Mouse (Mus musculus): ENCODE measurements around the gene Fsip1. TPM values are rescaled to one million over a fixed set of nuclear protein-coding genes. Genes with fewer than 3 reads are reported as not detected.

The Fsip1 gene
- polyA plus RNA-seq, 1 experiment, result 0.58 TPM

- TF ChIP-seq POLR2A (IDR thresholded peaks at IDR 0.05; ENCODE audit: borderline replicate concordance, low read depth, low read length), result no peak
- TF ChIP-seq CTCF (IDR thresholded peaks at IDR 0.05; ENCODE audit: low read depth, low read length), result no peak
- peaks cover 6% of the 10 kb centered on the region for H3K4me1 ChIP-seq (ENCODE audit: control insufficient read depth, insufficient read depth, low read length)
Measured at GRCm38 (mm10) chr2:118201983-118202382, 54.8 kb downstream of the Fsip1 start.

GRCm38 (mm10) chr2:118199867-118200266 lies 56.9 kb downstream of the Fsip1 start:
- H3K4me1 ChIP-seq (ENCODE audit: control insufficient read depth, insufficient read depth, low read length), result no peaks in the 10 kb centered on the region
- H3K4me3 ChIP-seq (ENCODE audit: insufficient read depth, low read length), result no peak overlapping the region
- TF ChIP-seq POLR2A (IDR thresholded peaks at IDR 0.05; ENCODE audit: borderline replicate concordance, low read depth, low read length), result no peak
- TF ChIP-seq CTCF (IDR thresholded peaks at IDR 0.05; ENCODE audit: low read depth, low read length), result peak; percentile 81
- no peak overlapping the region for H3K27ac ChIP-seq (ENCODE audit: insufficient read depth, low read depth, low read length)

More at GRCm38 (mm10) chr2:118201983-118202382, 54.8 kb downstream of the Fsip1 start:
- Histone ChIP-seq H3K27ac (ENCODE audit: insufficient read depth, low read depth, low read length) (no peak overlapping the region), H3K4me3 (ENCODE audit: insufficient read depth, low read length) (no peak overlapping the region)

GRCm38 (mm10) chr2:118196966-118197365 lies 59.8 kb downstream of the Fsip1 start:
- Histone ChIP-seq H3K4me1 (ENCODE audit: control insufficient read depth, insufficient read depth, low read length) (no peaks in the 10 kb centered on the region), H3K4me3 (ENCODE audit: insufficient read depth, low read length) (no peak overlapping the region), H3K27ac (ENCODE audit: insufficient read depth, low read depth, low read length) (no peak overlapping the region)
- TF ChIP-seq CTCF (IDR thresholded peaks at IDR 0.05; ENCODE audit: low read depth, low read length) (no peak), POLR2A (IDR thresholded peaks at IDR 0.05; ENCODE audit: borderline replicate concordance, low read depth, low read length) (no peak)

GRCm38 (mm10) chr2:118182136-118182535 lies 74.6 kb downstream of the Fsip1 start:
- no peak overlapping the region for H3K27ac ChIP-seq (ENCODE audit: insufficient read depth, low read depth, low read length)
- TF ChIP-seq POLR2A (IDR thresholded peaks at IDR 0.05; ENCODE audit: borderline replicate concordance, low read depth, low read length), result no peak
- H3K4me3 ChIP-seq (ENCODE audit: insufficient read depth, low read length), result no peak overlapping the region
- no peaks in the 10 kb centered on the region for H3K4me1 ChIP-seq (ENCODE audit: control insufficient read depth, insufficient read depth, low read length)

- Histone ChIP-seq H3K4me3 (ENCODE audit: insufficient read depth, low read length) (no peak overlapping the region), H3K27ac (ENCODE audit: insufficient read depth, low read depth, low read length) (no peak overlapping the region), H3K4me1 (ENCODE audit: control insufficient read depth, insufficient read depth, low read length) (no peaks in the 10 kb centered on the region)
- no peak for TF ChIP-seq CTCF (IDR thresholded peaks at IDR 0.05; ENCODE audit: low read depth, low read length)
- no peak for TF ChIP-seq POLR2A (IDR thresholded peaks at IDR 0.05; ENCODE audit: borderline replicate concordance, low read depth, low read length)
Measured at GRCm38 (mm10) chr2:118179873-118180585, 76.7 kb downstream of the Fsip1 start.

- H3K4me3 ChIP-seq (ENCODE audit: insufficient read depth, low read length), result no peak overlapping the region
- H3K27ac ChIP-seq (ENCODE audit: insufficient read depth, low read depth, low read length), result no peak overlapping the region
- TF ChIP-seq CTCF (IDR thresholded peaks at IDR 0.05; ENCODE audit: low read depth, low read length) (no peak), POLR2A (IDR thresholded peaks at IDR 0.05; ENCODE audit: borderline replicate concordance, low read depth, low read length) (no peak)
- H3K4me1 ChIP-seq (ENCODE audit: control insufficient read depth, insufficient read depth, low read length), result no peaks in the 10 kb centered on the region
Measured at GRCm38 (mm10) chr2:118179472-118179871, 77.3 kb downstream of the Fsip1 start.

- Histone ChIP-seq H3K4me1 (ENCODE audit: control insufficient read depth, insufficient read depth, low read length) (no peaks in the 10 kb centered on the region), H3K4me3 (ENCODE audit: insufficient read depth, low read length) (no peak overlapping the region), H3K27ac (ENCODE audit: insufficient read depth, low read depth, low read length) (no peak overlapping the region)
- TF ChIP-seq POLR2A (IDR thresholded peaks at IDR 0.05; ENCODE audit: borderline replicate concordance, low read depth, low read length) (no peak), CTCF (IDR thresholded peaks at IDR 0.05; ENCODE audit: low read depth, low read length) (no peak)
Measured at GRCm38 (mm10) chr2:118174558-118175383, 82.0 kb downstream of the Fsip1 start.

GRCm38 (mm10) chr2:118168225-118168624 lies 88.5 kb downstream of the Fsip1 start:
- H3K4me1 ChIP-seq (ENCODE audit: control insufficient read depth, insufficient read depth, low read length), result no peaks in the 10 kb centered on the region
- H3K4me3 ChIP-seq (ENCODE audit: insufficient read depth, low read length), result no peak overlapping the region
- no peak overlapping the region for H3K27ac ChIP-seq (ENCODE audit: insufficient read depth, low read depth, low read length)
- TF ChIP-seq CTCF (IDR thresholded peaks at IDR 0.05; ENCODE audit: low read depth, low read length), result no peak
- no peak for TF ChIP-seq POLR2A (IDR thresholded peaks at IDR 0.05; ENCODE audit: borderline replicate concordance, low read depth, low read length)

- no peak for TF ChIP-seq CTCF (IDR thresholded peaks at IDR 0.05; ENCODE audit: low read depth, low read length)
- no peak for TF ChIP-seq POLR2A (IDR thresholded peaks at IDR 0.05; ENCODE audit: borderline replicate concordance, low read depth, low read length)
- Histone ChIP-seq H3K27ac (ENCODE audit: insufficient read depth, low read depth, low read length) (no peak overlapping the region), H3K4me1 (ENCODE audit: control insufficient read depth, insufficient read depth, low read length) (no peaks in the 10 kb centered on the region), H3K4me3 (ENCODE audit: insufficient read depth, low read length) (no peak overlapping the region)
Measured at GRCm38 (mm10) chr2:118167731-118168130, 89.0 kb downstream of the Fsip1 start.

GRCm38 (mm10) chr2:118165691-118166090 lies 91.1 kb downstream of the Fsip1 start:
- Histone ChIP-seq H3K4me3 (ENCODE audit: insufficient read depth, low read length) (no peak overlapping the region), H3K4me1 (ENCODE audit: control insufficient read depth, insufficient read depth, low read length) (no peaks in the 10 kb centered on the region), H3K27ac (ENCODE audit: insufficient read depth, low read depth, low read length) (no peak overlapping the region)
- no peak for TF ChIP-seq CTCF (IDR thresholded peaks at IDR 0.05; ENCODE audit: low read depth, low read length)
- no peak for TF ChIP-seq POLR2A (IDR thresholded peaks at IDR 0.05; ENCODE audit: borderline replicate concordance, low read depth, low read length)
